Mouse (Mus musculus): ENCODE results near the gene 1700024P04Rik.

The 1700024P04Rik gene

GRCm38 (mm10) chr13:98966583-98966982 lies 17.8 kb downstream of the 1700024P04Rik start:
- no peak for DNase-seq (ENCODE audit: low read depth, low spot score)

- DNase-seq (ENCODE audit: low read depth, low spot score): no peak
These were observed 20.8 kb downstream of the 1700024P04Rik start for GRCm38 (mm10) chr13:98963612-98964011.

DNA sequence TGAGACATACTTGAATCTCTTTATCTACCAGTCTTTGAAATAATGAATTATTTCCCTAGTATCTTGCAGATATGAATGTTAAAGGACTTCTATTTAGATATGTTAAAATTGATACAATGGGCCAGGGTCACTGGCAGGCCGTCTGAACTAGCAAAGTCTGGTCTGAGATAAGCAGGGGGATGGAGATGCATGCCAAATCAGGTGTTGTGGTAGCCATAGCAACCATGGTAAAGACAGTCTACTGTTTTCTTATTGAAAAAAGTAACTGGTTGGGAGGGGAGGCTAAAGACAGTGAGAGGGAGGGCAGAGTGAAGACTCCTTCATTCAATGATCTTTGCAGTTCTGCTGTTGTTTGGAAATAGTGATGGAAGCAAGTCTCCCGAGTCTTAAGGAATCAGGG lies 26.2 kb downstream of the 1700024P04Rik start:
- no peak for DNase-seq (ENCODE audit: low read depth, low spot score)

- DNase-seq (ENCODE audit: low read depth, low spot score): no peak
These were observed 28.2 kb downstream of the 1700024P04Rik start for GRCm38 (mm10) chr13:98956209-98956608.

GRCm38 (mm10) chr13:98955676-98956075 lies 28.7 kb downstream of the 1700024P04Rik start:
- no peak for DNase-seq (ENCODE audit: low read depth, low spot score)

DNA sequence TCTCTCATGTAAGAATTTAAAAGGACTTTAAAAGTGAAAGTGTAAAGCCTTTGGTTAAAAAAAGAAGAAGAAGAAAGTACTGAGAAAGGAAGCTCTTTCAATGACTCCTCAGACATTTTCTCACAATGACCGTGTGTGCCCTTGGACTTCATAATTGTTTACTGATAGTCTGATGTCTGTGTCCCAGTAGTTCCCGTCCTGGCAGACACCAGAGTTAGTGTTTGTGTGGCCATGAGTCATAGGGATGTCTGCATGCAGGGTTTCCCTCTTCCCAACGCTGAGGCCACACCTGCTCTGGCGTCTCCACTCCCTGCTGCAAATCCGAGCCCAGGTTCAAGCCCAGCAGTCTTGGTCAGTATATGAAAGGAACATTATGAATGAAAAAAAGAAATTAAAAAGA lies 29.1 kb downstream of the 1700024P04Rik start:
- DNase-seq (ENCODE audit: low read depth, low spot score): no peak

DNA sequence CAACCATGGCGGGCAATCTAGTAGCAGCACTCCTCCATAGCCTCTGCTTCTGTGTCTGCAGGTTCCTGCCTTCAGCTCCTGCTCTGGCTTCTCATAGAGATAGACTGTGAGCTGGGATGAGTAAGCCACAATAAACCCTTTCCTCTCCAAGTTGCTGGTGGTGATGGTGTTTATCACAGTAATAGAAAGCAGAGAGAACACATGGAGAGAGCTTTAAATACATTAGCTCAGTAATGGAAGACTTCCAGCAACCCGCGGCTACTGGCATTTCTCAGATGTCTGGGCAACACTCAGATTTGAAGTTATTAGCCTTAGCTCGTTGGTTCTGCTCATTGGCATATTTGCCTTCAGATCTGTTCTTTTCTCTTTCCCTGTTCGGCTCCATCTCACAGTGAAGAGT lies 30.5 kb downstream of the 1700024P04Rik start:
- DNase-seq (ENCODE audit: low read depth, low spot score): no peak

GRCm38 (mm10) chr13:98951951-98952350 lies 32.4 kb downstream of the 1700024P04Rik start:
- DNase-seq (ENCODE audit: low read depth, low spot score): no peak

GRCm38 (mm10) chr13:98948146-98948545 lies 36.2 kb downstream of the 1700024P04Rik start:
- no peak for DNase-seq (ENCODE audit: low read depth, low spot score)

DNA sequence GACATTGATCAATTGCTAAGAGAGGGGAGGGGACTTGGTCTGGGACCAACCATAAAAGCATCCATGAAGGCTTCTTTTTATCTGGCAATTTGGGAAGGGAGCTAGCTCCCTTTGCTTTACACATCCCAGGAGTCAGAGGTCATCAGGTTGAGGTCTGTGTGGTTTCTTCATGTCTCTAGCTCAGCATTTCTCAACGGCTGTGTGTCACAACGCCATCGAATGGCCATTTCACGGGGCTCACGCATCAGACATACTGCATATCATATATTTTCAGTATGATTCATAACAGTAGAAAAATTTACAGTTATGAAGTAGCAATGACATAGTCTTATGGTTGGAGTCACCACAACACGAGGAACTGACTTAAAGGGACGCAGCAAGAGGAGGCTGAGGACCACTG lies 37.9 kb downstream of the 1700024P04Rik start:
- no peak for DNase-seq (ENCODE audit: low read depth, low spot score)

- DNase-seq (ENCODE audit: low read depth, low spot score): no peak
These were observed 38.5 kb downstream of the 1700024P04Rik start for GRCm38 (mm10) chr13:98945908-98946307.

GRCm38 (mm10) chr13:98945381-98945780 lies 39.0 kb downstream of the 1700024P04Rik start:
- DNase-seq (ENCODE audit: low read depth, low spot score): no peak

DNA sequence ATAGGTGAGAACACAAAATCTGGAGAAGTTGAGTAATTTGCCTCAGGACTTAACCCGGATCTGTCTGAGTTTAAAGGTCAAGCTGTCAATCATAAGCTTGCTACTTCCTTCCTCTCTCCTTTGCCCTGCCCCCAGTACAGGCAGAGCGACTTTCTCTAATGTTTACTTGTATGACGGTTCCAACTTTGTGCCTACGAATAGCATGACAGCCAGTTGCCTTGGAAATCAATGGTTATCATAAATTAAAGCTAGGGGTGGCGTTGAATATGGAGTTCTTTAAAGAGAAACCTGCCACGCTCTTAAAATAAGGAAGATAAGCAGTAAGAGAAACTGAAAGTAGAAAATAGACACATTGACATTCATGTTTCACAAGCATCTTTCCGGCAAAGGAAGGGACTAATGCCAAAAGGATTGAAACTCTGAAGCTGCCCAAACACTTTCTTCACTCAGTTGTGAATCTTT lies 39.7 kb downstream of the 1700024P04Rik start:
- no peak for DNase-seq (ENCODE audit: low read depth, low spot score)

- DNase-seq (ENCODE audit: low read depth, low spot score): no peak
These were observed 42.0 kb downstream of the 1700024P04Rik start for GRCm38 (mm10) chr13:98942360-98942759.

DNA sequence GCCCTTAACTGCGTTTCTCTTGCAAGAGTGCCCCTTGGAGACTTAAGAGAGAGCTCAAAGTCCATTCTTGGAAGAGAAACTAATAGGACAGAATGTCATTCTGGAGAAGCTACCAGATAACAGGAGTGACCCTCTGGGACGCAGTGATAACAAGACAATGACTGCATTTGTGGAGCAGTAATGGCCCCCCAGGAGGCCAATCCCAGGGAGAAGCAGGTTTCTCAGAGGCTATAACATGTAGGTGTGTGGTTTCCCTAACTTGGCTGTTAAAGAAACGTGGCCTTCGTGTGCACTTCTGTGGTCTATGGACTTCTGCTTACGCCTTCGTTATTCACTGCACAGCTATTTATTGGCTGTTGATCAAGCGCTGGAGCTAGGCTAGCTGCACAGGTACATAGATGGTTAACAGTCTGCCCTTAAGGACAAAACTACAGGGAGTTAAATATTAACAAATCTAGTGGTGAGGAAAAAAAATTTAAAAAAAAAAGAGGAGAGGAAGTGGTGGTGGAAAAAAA lies 42.5 kb downstream of the 1700024P04Rik start:
- DNase-seq (ENCODE audit: low read depth, low spot score): no peak

GRCm38 (mm10) chr13:98937108-98937507 lies 47.3 kb downstream of the 1700024P04Rik start:
- no peak for DNase-seq (ENCODE audit: low read depth, low spot score)

All from retina, adult 2 months (tissue).